Mouse (Mus musculus) spleen, postnatal 10 days (tissue): ENCODE measurements around the gene Jazf1.

Source experiments
- DNase-seq, 2 experiments: peaks; one replicate each; pipeline ENCODE4 v3.0.0; 2021 to 2022; ENCODE audit warnings: low spot score in 2 of 2

Gene Jazf1

GRCm38 (mm10) chr6:53010286-53010685 is 58.1 kb downstream of the Jazf1 start:
- DNase-seq: no peak

DNA sequence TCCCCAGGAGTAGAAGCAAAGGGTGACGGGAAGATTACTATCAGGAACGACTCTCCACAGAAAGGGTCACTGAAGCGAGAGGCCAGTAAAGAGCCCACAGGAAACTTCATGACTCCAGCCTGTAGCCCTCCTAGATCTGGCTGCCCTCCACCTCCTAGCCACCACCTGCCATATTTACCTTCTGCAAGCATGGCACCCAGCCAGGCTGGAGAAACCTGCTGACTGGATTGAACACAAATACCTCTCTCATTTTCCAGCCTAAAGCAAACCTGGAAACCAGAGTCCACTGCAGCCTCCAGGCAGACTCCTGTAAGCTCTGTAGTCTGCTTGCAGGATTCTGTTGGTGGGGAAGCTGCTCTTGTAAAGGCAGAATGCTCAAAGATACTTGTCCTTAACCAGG is 62.4 kb downstream of the Jazf1 start:
- DNase-seq: no peak

- no peak for DNase-seq
These were observed 62.9 kb downstream of the Jazf1 start for GRCm38 (mm10) chr6:53005544-53005943.

GRCm38 (mm10) chr6:52990816-52991215 is 77.6 kb downstream of the Jazf1 start:
- no peak for DNase-seq

- DNase-seq: no peak
These were observed 80.4 kb downstream of the Jazf1 start for GRCm38 (mm10) chr6:52987905-52988640.

- DNase-seq: peak in 1 of 2 experiments; percentile 33
These were observed 81.0 kb downstream of the Jazf1 start for GRCm38 (mm10) chr6:52987391-52987790.

DNA sequence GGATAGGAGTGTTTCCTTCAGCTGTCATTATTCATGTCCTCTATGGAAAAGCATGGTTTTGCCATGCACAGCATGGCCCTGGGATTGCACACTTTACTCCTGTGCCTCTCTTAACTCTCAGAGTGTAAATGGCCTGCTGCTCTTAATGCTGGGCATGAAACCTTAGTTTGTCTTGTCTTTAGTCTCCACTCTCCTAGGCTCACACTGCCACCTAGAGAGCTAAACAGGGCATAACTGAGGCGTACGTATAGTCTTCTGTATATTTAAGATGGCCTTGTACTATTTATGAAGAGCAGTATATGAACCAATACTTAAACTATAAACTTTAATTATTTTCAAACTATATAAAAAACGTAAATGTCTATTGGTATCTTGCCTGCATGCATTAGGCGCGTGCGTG is 86.3 kb downstream of the Jazf1 start:
- DNase-seq: no peak

GRCm38 (mm10) chr6:52979503-52979902 is 88.9 kb downstream of the Jazf1 start:
- DNase-seq: no peak

DNA sequence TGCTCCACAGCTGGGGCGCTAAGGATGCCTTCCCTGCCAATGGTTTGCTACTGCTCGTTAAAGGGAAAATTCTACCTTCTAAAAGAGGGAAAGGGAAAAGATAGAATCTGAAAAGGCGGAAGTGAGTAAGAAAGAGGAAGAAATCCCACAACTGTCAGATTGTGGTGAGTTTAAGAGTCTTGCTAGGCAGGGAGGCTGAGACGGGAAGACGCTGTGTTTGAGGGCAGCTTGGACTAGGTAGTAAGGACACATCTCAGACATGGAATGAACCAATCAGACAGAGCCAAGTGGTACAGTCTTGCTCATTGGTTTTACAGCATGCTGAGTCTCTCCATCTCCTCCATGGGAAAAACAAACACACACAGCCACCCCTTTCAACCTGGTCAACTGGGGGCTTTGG is 95.1 kb downstream of the Jazf1 start:
- DNase-seq: no peak

GRCm38 (mm10) chr6:52972138-52972537 is 96.3 kb downstream of the Jazf1 start:
- no peak for DNase-seq

DNA sequence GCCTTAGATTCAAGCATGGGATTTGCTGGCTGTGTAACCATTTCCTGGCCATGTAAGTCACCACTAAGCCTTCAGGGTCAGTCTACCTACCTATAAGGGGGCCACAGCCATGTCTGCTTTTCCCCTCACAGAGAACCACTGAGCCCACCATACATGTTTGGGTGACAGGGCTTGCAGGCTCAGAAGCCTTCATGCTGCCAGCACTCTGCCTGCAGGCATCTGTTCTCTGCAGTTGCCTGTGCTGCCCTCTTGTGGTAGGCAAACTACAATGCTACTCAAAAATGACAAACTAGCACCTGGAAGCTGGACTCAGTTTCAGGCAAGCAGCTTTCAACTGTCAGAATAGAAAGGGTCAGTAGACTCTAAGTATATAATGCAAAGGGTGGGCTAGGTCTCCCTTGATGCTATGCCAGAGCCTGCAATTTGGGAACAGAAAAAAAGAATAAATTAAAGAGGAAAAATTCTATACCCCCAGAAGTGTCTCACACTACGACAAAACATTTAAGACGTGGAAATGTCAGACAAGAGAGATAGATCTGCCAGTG is 98.6 kb downstream of the Jazf1 start:
- peak; percentile 34 to 76 for DNase-seq

- DNase-seq: no peak
These were observed 100.0 kb downstream of the Jazf1 start for GRCm38 (mm10) chr6:52968346-52968891.

DNA sequence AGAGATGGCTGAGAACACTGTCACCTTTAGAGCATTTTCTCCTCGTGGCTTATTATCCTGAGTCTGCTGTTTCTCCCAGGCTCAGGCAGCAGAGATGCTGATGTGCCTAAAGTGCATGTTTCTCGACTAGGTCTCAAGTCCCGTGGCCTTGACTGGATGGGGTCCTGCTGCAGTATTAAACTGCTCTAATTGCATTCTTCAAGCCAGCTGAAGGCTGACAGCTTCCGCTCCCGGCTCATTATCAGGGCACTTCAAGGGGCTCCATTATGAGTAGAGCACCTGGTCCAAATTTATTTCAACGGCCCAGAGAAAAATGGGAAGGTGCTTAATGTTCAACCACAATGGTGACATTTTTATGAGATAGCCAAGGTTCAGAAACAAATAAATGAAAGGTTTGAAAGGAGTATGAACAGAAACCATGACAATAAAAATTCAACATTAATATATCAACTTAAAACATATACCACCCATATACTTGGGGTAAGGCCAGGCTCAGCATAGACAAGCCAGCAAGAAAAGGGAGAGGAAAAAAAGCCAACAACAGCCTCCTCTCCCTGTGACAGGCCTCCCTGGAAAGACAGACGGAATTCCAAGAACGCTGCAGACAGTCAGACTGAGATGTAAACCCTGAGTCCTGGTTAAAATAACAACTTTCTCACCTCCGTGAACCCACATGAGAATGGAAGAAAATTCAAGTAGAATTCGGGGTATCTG is 100.7 kb downstream of the Jazf1 start:
- no peak for DNase-seq

DNA sequence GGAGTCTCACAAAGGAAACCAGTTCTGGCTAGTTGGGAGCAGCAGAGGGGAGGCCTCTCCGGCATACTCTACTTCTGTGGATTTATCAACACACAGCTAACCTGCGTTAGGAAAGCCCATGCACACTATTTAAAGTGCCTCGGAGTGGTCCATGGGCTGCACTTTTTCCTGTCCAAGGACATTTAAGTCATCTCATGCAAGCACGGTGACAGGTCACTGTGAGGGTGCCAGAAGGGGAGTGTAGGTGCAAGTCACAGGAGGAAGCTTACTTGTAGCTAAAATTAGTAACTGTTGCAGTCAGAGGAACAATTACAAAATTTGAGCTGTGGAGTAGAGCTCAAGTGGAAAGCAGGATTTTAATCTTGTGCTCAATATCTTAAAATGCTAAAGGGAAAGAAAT is 102.4 kb downstream of the Jazf1 start:
- no peak for DNase-seq

- peak in 1 of 2 experiments; percentile 21 for DNase-seq
These were observed 103.1 kb downstream of the Jazf1 start for GRCm38 (mm10) chr6:52965340-52965739.

DNA sequence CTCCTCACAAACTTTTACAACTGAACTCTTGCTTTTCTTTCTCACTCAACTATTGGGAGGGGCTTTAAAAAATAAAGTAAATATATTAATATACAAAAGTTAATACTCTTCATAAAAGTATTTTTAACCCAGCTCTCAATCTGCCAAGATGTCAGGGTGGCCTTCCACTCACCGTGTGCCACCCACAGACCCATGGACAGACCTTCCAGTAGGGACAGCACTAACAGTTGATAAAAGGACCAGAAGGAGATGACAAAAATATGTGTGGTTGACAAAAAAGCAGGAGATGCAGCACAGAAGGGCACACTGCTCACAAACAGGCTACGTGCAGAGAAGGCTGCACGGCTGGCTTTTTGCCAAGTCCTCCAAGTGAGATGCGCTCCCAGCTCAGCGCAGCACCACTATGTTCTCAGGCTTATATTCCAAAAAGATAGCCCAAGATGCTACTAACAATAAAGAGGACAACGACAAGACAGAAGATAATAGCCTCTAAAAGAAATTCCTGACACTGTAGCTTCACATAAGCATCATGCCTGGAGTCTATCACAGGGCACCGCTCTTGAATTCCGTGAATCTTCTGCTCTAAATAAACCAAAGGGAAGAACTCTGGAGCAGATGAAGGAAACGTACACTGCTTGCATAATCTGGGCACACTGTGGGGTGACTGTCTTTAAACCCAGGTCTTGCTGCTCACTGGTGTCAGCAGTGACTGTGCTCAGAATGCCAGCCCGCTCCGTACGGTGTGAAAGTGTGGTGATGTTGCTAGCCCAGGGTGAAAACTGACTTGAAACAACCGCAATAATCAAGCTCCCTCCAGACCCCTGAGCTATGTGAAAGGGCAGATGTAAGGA is 104.4 kb downstream of the Jazf1 start:
- no peak for DNase-seq

GRCm38 (mm10) chr6:52963430-52963732 is 105.0 kb downstream of the Jazf1 start:
- DNase-seq: no peak

DNA sequence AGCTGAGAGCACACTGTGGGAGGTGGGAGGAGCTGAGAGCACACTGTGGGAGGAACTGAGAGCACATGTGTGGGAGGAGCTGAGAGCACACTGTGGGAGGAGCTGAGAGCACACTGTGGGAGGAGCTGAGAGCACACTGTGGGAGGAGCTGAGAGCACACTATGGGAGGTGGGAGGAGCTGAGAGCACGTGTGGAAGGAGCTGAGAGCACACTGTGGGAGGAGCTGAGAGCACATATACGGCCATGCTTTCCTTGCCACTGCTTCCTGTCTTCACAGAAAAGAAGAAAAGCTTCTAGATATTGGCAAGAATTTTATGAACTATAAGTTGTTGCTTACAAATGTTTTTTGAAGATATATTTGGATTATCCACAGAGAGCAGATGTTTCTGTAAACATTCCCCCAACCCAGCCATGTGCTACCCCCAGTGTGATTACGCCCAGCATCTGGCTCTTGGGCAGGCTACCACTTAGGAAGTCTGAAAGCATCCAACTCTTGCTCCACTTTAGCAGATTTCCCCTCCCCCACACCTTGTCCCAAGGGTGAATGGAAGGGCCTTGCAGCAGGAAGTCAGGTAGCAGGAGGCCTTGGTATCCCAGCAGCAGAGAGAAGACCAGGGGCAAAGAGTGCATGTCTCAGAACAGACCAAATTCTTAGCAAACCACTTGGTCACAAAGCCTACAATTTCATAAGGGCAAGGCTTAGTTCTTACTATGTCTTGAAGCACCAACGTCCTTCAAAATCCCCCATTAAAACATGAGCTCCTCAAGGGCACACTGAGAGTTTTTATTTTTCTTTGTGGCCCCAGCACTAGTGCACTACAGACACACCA is 105.6 kb downstream of the Jazf1 start:
- DNase-seq: no peak

DNA sequence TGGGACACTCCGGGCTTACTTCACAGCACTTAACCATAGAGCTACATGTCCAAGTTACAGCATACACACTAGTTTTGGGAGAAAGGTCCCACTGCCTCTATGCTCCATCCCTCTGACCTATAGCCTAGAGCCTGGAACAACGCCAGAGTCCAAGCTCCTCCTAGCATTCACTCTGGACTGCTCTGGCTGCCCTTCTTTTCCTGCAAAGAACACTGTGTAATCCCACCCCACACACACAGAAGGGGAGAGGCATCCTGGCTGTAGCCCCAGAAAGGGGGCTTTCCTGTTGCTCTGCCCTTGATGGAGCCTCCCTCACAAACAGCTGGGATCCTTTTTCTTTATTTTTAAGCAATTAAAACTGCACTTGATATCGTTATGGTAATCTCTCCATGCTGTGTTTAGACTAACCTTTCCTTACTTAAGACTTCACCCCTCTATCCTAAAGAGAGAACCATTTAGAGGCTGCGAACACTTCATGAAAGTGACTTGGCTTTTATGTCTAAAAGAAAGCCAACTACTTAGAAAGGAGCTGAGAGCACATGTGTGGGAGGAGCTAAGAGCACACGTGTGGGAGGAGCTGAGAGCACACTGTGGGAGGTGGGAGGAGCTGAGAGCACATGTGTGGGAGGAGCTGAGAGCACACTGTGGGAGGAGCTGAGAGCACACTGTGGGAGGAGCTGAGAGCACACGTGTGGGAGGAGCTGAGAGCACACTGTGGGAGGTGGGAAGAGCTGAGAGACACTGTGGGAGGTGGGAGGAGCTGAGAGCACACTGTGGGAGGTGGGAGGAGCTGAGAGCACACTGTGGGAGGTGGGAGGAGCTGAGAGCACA is 106.6 kb downstream of the Jazf1 start:
- peak in 1 of 2 experiments; percentile 22 for DNase-seq

DNA sequence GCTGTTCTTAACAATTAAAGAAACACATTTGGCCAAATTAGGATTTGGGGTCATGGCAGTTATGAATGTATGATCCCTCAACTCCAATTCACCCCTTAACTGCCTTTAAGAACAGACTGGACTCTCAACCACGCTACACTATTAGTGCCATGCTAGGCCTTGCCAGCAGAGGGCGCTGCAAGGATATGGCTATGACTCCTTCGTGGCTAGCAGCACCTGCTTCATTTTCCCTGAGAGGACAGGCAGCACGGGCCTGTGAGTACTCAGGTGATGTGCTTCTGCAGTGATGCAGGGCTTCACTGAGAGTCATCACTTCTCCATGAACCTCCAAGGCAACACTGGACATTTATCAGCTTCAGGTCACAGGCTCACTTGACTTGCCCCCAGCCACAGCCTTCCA is 110.7 kb downstream of the Jazf1 start:
- peak; percentile 54 to 78 for DNase-seq
